Mouse (Mus musculus) heart, postnatal 0 days (tissue): Measurements from ENCODE around the gene Gipc2. TPM values are rescaled to one million over a fixed set of nuclear protein-coding genes. Genes with fewer than 3 reads are reported as not detected.

Experiments used
- ATAC-seq: fragments of 200-750 bp; cut with Nextera tagmentation; 2 replicates; pipeline ENCODE4 v1.8.0; 2017; ENCODE audit warnings: low read depth, moderate number of reproducible peaks, moderate library complexity; ENCODE audit not compliant: insufficient read depth
- DNase-seq: peaks from one replicate; pipeline ENCODE4 v3.0.0-alpha.2; 2016; ENCODE audit warnings: low spot score
- H3K27ac ChIP-seq: fragments of 300-500 bp; sonication (generic); 2 replicates; pipeline ENCODE4 v1.5.1; 2014; ENCODE audit warnings: low read depth, mild to moderate bottlenecking
- H3K27me3 ChIP-seq: fragments of 300-500 bp; sonication (generic); 2 replicates; pipeline ENCODE4 v1.6.1; 2014; ENCODE audit warnings: low read length, mixed read lengths; ENCODE audit not compliant: control insufficient read depth, insufficient read depth
- H3K36me3 ChIP-seq: fragments of 300-500 bp; sonication (generic); replicated peaks from 2 replicates; pipeline ENCODE4 v1.6.1; 2014; ENCODE audit warnings: low read length, mixed read lengths; ENCODE audit not compliant: control insufficient read depth, insufficient read depth
- H3K4me1 ChIP-seq: fragments of 300-500 bp; sonication (generic); 2 replicates; pipeline ENCODE4 v1.6.1; 2014; ENCODE audit warnings: antibody characterized with exemption; ENCODE audit not compliant: control insufficient read depth, insufficient read depth
- H3K4me2 ChIP-seq: fragments of 300-500 bp; sonication (generic); 2 replicates; pipeline ENCODE4 v1.6.1; 2014; ENCODE audit warnings: low read depth, mild to moderate bottlenecking, low read length, moderate library complexity
- H3K4me3 ChIP-seq: fragments of 300-500 bp; sonication (generic); 2 replicates; pipeline ENCODE4 v1.5.1; 2014; ENCODE audit warnings: low read depth, low read length
- H3K9ac ChIP-seq: fragments of 300-500 bp; sonication (generic); replicated peaks from 2 replicates; pipeline ENCODE4 v1.6.1; 2014; ENCODE audit warnings: low read depth, low read length, mixed read lengths
- H3K9me3 ChIP-seq: fragments of 300-500 bp; sonication (generic); replicated peaks from 2 replicates; pipeline ENCODE4 v1.6.1; 2016; ENCODE audit warnings: low read length; ENCODE audit not compliant: control insufficient read depth
- CTCF ChIP-seq: IDR thresholded peaks from 2 replicates; pipeline ENCODE4 v1.5.1; 2016; ENCODE audit warnings: antibody characterized with exemption, control low read depth, low read depth
- EP300 ChIP-seq: IDR thresholded peaks from 2 replicates; pipeline ENCODE4 v1.6.1; 2016; ENCODE audit warnings: antibody characterized with exemption, low read depth
- WGBS: fragments of 180-500 bp; shearing (Covaris S2); extraction: QIAGEN DNeasy Blood & Tissue Kit; methylation state at CpG from one replicate; pipeline ENCODE4 v1.1.7; 2014; 5-methylcytosine and 5-hydroxymethylcytosine counted together
- polyA plus RNA-seq: library from polyadenylated mRNA; unstranded; fragments of >200 nt; fragmentation: Nextera tagmentation; extraction: Ambion mirVana; gene quantifications from 2 replicates; pipeline ENCODE4 v1.2.1, GENCODE M21; 2015
- total RNA-seq: library from RNA; depleted of rRNA; stranded (reverse); fragments of >200 nt; gene quantifications from 2 replicates; pipeline ENCODE4 v1.2.3, GENCODE M21; 2014; ENCODE audit warnings: low replicate concordance; rRNA removed

Gene Gipc2
- total and polyA plus RNA-seq, 2 experiments from 2014 or later, result 3.3 TPM; not detected in 1

DNA sequence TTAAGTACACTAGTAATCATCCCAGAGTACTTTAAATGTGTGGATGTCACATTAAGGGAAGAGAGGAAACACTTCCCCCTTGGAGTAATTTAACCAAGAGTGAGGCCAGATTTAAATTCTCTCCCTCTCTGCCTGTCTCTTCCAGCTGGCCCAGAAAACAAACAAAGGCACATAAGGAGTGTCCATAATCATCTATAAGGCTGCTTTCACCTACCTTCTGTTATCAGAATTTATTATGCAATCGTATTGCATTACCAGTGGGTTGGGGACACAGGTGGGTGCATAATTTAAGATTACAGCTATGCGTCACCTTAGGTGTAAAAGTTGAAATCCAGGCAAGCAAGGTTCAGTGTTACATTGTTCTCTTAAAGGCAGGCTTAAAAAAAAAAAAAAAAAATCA lies 114.1 kb downstream of the Gipc2 start:
- Histone ChIP-seq H3K27me3 (no peaks in the 10 kb centered on the region), H3K9ac (no peak overlapping the region), H3K4me1 (no peaks in the 10 kb centered on the region), H3K9me3 (no peaks in the 10 kb centered on the region), H3K27ac (no peak overlapping the region), H3K36me3 (no peaks in the 10 kb centered on the region), H3K4me2 (no peak overlapping the region), H3K4me3 (no peak overlapping the region)
- 92% methylated on average over 2 of the region's 2 CpGs for WGBS
- DNase-seq (no peak), ATAC-seq (no peak)
- TF ChIP-seq CTCF (no peak), EP300 (no peak)

DNA sequence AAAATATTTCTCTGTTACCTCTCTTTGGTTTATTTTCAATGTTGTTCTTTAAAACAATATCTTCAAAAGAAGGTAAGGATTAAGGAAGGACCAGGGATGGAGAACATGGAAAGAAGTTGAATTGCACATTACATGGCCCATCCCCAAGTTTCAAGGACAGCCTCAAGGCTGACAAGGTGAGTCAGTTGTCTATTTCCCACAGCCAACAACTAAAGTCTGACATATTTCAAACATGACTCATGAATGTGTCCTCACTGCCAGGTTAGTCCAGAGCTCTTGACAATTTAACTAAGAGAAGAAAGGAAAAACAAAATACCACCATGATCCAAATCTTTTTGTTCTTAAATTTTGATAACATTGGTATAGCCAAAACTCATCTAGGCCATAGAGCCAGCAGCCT lies 118.1 kb downstream of the Gipc2 start:
- H3K9me3 ChIP-seq, result no peaks in the 10 kb centered on the region
- ATAC-seq (no peak), DNase-seq (no peak)
- no peak overlapping the region for H3K9ac ChIP-seq
- no peak overlapping the region for H3K4me2 ChIP-seq
- no peak for TF ChIP-seq CTCF
- no peak for TF ChIP-seq EP300
- no peaks in the 10 kb centered on the region for H3K27me3 ChIP-seq
- H3K36me3 ChIP-seq, result no peaks in the 10 kb centered on the region
- H3K4me1 ChIP-seq, result no peaks in the 10 kb centered on the region
- no peak overlapping the region for H3K4me3 ChIP-seq
- H3K27ac ChIP-seq, result no peak overlapping the region

DNA sequence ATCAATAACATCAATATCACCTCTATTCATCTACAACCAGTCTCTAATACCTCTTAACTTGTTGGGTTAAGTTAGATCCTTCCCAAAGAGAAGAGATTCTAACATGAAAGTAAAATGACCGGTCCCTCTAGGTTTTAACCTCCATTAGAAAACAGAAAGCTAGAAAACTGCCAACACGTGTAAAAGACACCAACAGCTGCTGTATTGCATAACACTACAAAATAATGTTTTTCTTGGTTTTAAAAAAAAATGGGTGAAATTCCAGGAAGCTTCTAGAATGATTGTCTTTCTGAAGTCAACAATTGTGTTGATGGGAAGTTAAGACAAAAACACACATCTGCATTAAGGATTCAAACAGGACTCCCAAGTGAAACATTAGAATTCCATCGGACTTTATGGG lies 119.1 kb downstream of the Gipc2 start:
- Histone ChIP-seq H3K4me1 (no peaks in the 10 kb centered on the region), H3K36me3 (no peaks in the 10 kb centered on the region), H3K4me3 (no peak overlapping the region), H3K4me2 (no peak overlapping the region), H3K9ac (no peak overlapping the region), H3K27me3 (no peaks in the 10 kb centered on the region), H3K9me3 (no peaks in the 10 kb centered on the region), H3K27ac (no peak overlapping the region)
- TF ChIP-seq CTCF, result no peak
- no peak for TF ChIP-seq EP300
- ATAC-seq (no peak), DNase-seq (no peak)
- WGBS, result 76% methylated on average over 3 of the region's 3 CpGs

Other genes with a start within 250 kb of the Gipc2 start
- 52.9 and 54.5 TPM in 2 replicates for gene Dnajb4, start 44.1 kb upstream of the Gipc2 start, total RNA-seq
- gene Dnajb4, start 44.1 kb upstream of the Gipc2 start, polyA plus RNA-seq, result 60.1 TPM in 2 replicates
- 71.2 and 131 TPM in 2 replicates for gene Fubp1, start 44.2 kb upstream of the Gipc2 start, total RNA-seq
- gene Fubp1, start 44.2 kb upstream of the Gipc2 start, polyA plus RNA-seq, result 72.9 and 80.7 TPM in 2 replicates
- gene Nexn, start 100.1 kb upstream of the Gipc2 start, total RNA-seq, result 32.1 and 88.6 TPM in 2 replicates
- gene Nexn, start 100.1 kb upstream of the Gipc2 start, polyA plus RNA-seq, result 314 and 316 TPM in 2 replicates
- 6.8 and 9.8 TPM in 2 replicates for gene Miga1, start 174.2 kb upstream of the Gipc2 start, total RNA-seq
- gene Miga1, start 174.2 kb upstream of the Gipc2 start, polyA plus RNA-seq, result 8.7 and 9.0 TPM in 2 replicates
- 16.6 and 21.7 TPM in 2 replicates for gene Usp33, start 180.2 kb upstream of the Gipc2 start, total RNA-seq
- gene Usp33, start 180.2 kb upstream of the Gipc2 start, polyA plus RNA-seq, result 16.4 and 17.2 TPM in 2 replicates
- 18.1 and 36.2 TPM in 2 replicates for gene Zzz3, start 229.2 kb upstream of the Gipc2 start, total RNA-seq
- 21.0 and 22.4 TPM in 2 replicates for gene Zzz3, start 229.2 kb upstream of the Gipc2 start, polyA plus RNA-seq